Mouse (Mus musculus): ENCODE measurements around the gene Ugt1a10. TPM values are rescaled to one million over a fixed set of nuclear protein-coding genes. Genes with fewer than 3 reads are reported as not detected.
A peak's percentile ranks its signal among the peaks of the same experiment; 100 is the strongest.
"Not testable (repeated sequence)": the region's sequence is repeated elsewhere in the genome, so short reads cannot be mapped to it uniquely, and the experiment has no call there.

Gene Ugt1a10
- not detected in 2 replicates for polyA plus RNA-seq (2016; fragmentation: Nextera tagmentation; extraction: Ambion mirVana)

DNA sequence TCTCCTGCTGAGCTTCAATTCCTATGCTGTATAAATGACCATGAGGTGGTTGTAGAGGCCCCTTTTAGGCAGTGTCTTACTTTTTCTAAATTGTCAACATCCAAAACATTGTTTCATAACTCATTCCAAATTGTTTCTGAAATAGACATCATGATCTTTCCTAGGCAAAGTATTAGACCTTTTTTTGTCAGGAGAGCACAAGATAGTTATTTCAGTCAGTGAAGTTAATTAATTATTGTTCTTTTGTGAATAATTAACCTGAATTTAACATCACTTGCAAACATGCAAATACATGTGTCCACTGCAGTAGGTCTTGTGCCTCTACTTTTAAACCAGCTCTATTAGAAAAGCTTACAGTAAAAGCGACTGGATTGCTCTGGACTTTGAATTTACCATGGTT is at the start of gene Ugt1a10:
Gene Ugt1a10, plus strand, starts transcription at position 301 of the 400 bp plus-strand sequence.
- no peaks in the 10 kb centered on the region for H3K4me1 ChIP-seq
- 82% methylated on average over 1 of the region's 1 CpGs for WGBS
- H3K36me3 ChIP-seq: no peaks in the 10 kb centered on the region
- no peaks in the 10 kb centered on the region for H3K27me3 ChIP-seq (ENCODE audit: low read depth, poor library complexity, severe bottlenecking)
- no peak within 1 kb of the TSS for H3K4me3 ChIP-seq
- no peaks in the 10 kb centered on the region for H3K9me3 ChIP-seq (replicated peaks)
- no peak for DNase-seq (ENCODE audit: low spot score)
- no peak within 1 kb of the TSS for H3K27ac ChIP-seq (replicated peaks)

DNA sequence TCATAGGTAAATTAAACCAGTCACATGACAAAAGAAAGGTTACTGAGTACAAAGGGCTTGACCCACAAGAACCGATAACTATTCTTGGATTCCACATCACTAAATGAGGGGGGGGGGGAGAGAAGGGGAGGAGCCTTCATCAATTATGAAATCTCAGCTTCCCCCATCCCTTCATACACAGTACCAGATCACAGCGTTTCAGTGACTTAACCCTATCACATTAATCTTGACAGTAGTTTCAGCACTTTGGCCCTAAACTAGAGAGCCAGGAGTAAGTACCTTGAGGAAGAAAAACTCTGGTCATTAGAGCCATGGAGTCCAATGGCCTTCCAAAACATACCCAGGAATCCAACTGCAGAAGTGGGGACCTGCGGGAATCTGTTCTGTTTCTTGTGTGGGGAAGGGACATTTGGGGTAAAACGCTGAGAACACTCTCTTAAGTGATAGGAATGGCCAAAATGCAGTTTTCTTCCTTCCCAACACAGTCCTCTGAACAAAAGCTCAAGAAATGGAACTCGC is 47.4 kb upstream of the Ugt1a10 start:
- DNase-seq (ENCODE audit: low spot score): no peak
- 11% methylated on average over 5 of the region's 5 CpGs for WGBS

DNA sequence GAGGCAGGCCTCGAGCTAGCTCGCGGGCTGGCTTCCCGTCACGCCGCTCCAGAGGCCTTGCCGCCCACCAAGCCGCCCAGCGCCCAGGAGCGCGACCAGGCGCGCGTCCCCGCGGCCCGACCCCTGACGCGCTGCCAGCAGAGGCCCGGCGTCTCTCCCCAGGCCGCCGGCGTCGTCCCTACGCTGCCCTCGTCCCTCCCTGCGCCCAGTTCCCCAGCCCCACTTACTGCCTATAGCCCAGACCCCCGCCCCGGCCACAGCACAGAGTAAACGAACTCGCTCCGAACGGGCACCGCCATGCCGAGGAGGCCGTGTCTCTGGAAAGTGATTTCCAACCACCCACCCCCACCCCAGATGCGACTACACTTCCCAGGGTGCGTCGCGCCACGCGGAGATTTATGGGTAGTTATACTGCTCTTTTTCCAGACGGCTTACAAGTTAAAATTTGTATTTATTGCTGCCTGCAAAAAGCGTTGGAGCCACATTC is 46.9 kb upstream of the Ugt1a10 start, which contains the start of gene Usp40:
Gene Usp40, minus strand, starts transcription at position 341 of the 487 bp plus-strand sequence.
- Histone ChIP-seq H3K4me3 (peak within 1 kb of the TSS; percentile 72), H3K36me3 (peaks cover 23% of the 10 kb centered on the region), H3K4me1 (peaks cover 17% of the 10 kb centered on the region), H3K9me3 (replicated peaks) (no peaks in the 10 kb centered on the region), H3K27ac (replicated peaks) (peak within 1 kb of the TSS; percentile 96), H3K27me3 (ENCODE audit: low read depth, poor library complexity, severe bottlenecking) (no peaks in the 10 kb centered on the region)
- peak; percentile 85 for DNase-seq (ENCODE audit: low spot score)
- WGBS: under 1% methylated on average over 45 of the region's 45 CpGs

More for the DNA sequence above, 47.4 kb upstream of the Ugt1a10 start:
- Histone ChIP-seq H3K27ac (replicated peaks) (peak overlapping the region; percentile 96), H3K4me3 (peak overlapping the region; percentile 72), H3K9me3 (replicated peaks) (no peaks in the 10 kb centered on the region), H3K36me3 (peaks cover 28% of the 10 kb centered on the region), H3K27me3 (ENCODE audit: low read depth, poor library complexity, severe bottlenecking) (no peaks in the 10 kb centered on the region), H3K4me1 (peaks cover 17% of the 10 kb centered on the region)

DNA sequence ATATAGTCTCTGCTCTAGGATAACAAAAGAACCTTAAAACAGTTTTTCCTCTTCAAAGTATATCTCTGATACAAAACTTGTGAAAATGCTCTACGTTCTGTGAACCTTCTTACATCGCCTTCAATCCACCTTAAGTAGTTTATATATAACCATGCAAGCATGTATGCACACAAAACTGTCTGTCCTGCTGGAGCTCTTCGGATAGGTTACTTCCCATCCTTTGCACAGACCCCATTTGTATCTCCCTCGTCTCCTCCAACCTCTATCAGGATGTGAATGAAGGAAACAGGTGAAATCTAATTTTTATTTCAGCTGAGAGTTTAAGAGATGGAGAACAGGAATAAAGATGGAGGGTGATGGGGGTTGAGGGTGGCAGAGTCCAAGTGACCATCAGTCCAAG is 46.5 kb upstream of the Ugt1a10 start:
- Histone ChIP-seq H3K4me1 (peaks cover 17% of the 10 kb centered on the region), H3K36me3 (peaks cover 18% of the 10 kb centered on the region), H3K27me3 (ENCODE audit: low read depth, poor library complexity, severe bottlenecking) (no peaks in the 10 kb centered on the region), H3K27ac (replicated peaks) (peak overlapping the region; percentile 96), H3K9me3 (replicated peaks) (no peaks in the 10 kb centered on the region), H3K4me3 (peak overlapping the region; percentile 72)
- no peak for DNase-seq (ENCODE audit: low spot score)
- 50% methylated on average over 4 of the region's 4 CpGs for WGBS

DNA sequence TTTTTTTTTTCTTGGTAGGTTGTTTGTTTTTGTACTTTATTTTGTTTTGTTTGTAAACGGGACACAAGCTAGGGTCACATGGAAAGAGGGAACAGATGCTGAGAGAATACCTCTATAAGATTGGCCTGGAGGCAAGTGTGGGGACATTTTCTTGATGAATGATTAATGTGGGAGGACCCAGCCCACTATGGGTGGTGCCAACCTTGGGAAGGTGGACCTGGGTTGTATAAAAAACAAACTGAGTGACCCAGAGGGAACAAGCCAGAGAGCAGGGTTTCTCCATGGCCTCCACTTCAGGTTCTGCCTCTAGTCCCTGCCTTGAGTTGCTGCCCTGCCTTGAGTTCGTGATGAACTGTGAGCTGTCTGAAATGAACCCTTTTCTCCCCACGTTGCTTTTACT is 45.7 kb upstream of the Ugt1a10 start:
- no peaks in the 10 kb centered on the region for H3K27me3 ChIP-seq (ENCODE audit: low read depth, poor library complexity, severe bottlenecking)
- H3K27ac ChIP-seq (replicated peaks): no peak overlapping the region
- H3K9me3 ChIP-seq (replicated peaks): peaks cover 2% of the 10 kb centered on the region; the same call in 1 of the 2 replicates
- 75% methylated on average over 3 of the region's 3 CpGs for WGBS
- no peak overlapping the region for H3K4me3 ChIP-seq
- peaks cover 17% of the 10 kb centered on the region for H3K4me1 ChIP-seq
- peaks cover 11% of the 10 kb centered on the region for H3K36me3 ChIP-seq
- no peak for DNase-seq (ENCODE audit: low spot score)

DNA sequence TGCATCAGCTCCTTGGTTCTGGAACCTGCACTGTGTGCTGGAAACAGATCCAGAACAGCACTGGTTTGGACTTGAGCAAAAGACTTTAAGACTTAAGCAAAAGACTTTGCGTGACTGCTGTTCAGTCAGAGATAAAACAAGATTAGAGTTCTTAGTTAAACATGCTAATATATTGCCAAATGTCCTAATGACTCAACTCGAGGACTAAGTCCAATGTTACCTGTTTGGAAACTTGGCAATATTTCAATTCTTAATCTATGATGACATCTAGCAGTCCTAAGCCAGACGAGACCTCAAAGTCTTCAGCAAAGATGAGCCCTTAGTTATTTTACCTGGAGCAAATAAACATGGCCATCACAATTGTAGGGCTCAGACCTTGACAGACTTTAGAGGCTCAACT is 41.5 kb upstream of the Ugt1a10 start:
- no peak for DNase-seq (ENCODE audit: low spot score)
- no peak overlapping the region for H3K4me3 ChIP-seq
- 78% methylated on average over 3 of the region's 3 CpGs for WGBS
- H3K27me3 ChIP-seq (ENCODE audit: low read depth, poor library complexity, severe bottlenecking): no peaks in the 10 kb centered on the region
- H3K36me3 ChIP-seq: no peaks in the 10 kb centered on the region
- no peak overlapping the region for H3K27ac ChIP-seq (replicated peaks)
- peaks cover 12% of the 10 kb centered on the region; the same call in 1 of the 2 replicates for H3K9me3 ChIP-seq (replicated peaks)
- 0 out of 2 replicates have a peak, but pooled peaks cover 4% of the 10 kb centered on the region for H3K4me1 ChIP-seq

DNA sequence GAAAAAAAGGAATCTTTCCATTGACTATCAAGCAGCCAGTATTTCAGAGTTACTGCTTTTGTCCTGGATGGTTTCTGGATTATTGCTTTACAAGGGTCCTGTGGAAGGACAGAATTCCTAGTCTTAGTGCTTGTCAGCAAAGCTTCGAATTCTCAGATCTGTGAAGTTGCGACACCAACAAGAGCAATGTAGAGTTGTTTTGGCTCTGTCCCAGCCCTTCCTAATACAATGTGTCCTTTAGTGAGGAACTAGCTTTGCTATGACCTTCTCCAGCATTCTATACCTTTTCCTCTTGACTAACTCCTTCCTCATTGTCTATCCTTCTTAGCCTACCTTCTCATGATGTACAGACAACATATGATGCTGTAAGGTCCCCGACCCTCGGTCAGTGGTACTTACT is 41.0 kb upstream of the Ugt1a10 start:
- Histone ChIP-seq H3K4me3 (no peak overlapping the region), H3K36me3 (no peaks in the 10 kb centered on the region), H3K27ac (replicated peaks) (no peak overlapping the region), H3K9me3 (replicated peaks) (peaks cover 12% of the 10 kb centered on the region; the same call in 1 of the 2 replicates), H3K4me1 (no peaks in the 10 kb centered on the region), H3K27me3 (ENCODE audit: low read depth, poor library complexity, severe bottlenecking) (no peaks in the 10 kb centered on the region)
- DNase-seq (ENCODE audit: low spot score): no peak
- 95% methylated on average over 4 of the region's 4 CpGs for WGBS

DNA sequence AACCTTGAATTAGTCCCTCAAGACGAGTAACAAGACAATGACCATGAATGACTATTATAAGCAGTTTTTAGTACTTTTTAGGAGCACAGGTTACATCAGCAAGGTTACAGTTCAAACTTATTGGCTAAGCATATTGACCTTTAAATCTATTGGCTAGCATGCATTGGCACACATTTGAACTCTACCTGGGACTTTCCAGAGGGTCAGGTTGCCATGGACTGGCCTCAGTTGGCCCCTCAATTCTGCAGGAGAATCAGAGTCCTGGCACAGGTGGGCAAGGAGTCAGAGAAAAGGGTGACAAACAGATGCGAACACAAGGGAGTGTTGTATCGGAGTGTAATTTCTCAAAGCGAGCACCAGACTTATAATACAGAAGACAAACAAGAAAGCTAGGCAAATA is 40.5 kb upstream of the Ugt1a10 start:
- Histone ChIP-seq H3K36me3 (no peaks in the 10 kb centered on the region), H3K27me3 (ENCODE audit: low read depth, poor library complexity, severe bottlenecking) (no peaks in the 10 kb centered on the region), H3K27ac (replicated peaks) (no peak overlapping the region), H3K4me3 (no peak overlapping the region), H3K4me1 (no peaks in the 10 kb centered on the region), H3K9me3 (replicated peaks) (peaks cover 12% of the 10 kb centered on the region; the same call in 1 of the 2 replicates)
- WGBS: 95% methylated on average over 4 of the region's 4 CpGs
- DNase-seq (ENCODE audit: low spot score): no peak

DNA sequence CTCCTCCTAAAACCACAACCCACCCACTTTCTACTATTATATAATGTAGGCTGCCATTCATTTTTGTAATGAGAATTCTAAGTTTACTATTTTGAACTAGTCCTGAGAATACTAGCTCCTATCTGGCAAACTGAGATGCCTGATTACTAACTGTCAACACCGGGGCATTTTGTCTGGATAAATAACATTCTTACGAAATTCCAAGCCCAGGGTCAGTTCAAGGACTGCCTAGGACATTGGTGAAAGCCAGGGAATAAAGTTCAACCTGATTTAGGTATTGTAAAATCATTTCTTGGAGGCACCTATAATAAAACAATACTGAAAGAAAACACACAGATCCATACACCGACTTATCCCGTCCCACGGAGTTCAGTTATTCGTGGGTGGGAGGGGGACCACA is 39.8 kb upstream of the Ugt1a10 start:
- no peak for DNase-seq (ENCODE audit: low spot score)
- H3K4me3 ChIP-seq: no peak overlapping the region
- no peaks in the 10 kb centered on the region for H3K36me3 ChIP-seq
- 91% methylated on average over 6 of the region's 6 CpGs for WGBS
- no peaks in the 10 kb centered on the region for H3K27me3 ChIP-seq (ENCODE audit: low read depth, poor library complexity, severe bottlenecking)
- no peaks in the 10 kb centered on the region for H3K4me1 ChIP-seq
- H3K9me3 ChIP-seq (replicated peaks): peaks cover 12% of the 10 kb centered on the region; the same call in 1 of the 2 replicates
- H3K27ac ChIP-seq (replicated peaks): no peak overlapping the region

DNA sequence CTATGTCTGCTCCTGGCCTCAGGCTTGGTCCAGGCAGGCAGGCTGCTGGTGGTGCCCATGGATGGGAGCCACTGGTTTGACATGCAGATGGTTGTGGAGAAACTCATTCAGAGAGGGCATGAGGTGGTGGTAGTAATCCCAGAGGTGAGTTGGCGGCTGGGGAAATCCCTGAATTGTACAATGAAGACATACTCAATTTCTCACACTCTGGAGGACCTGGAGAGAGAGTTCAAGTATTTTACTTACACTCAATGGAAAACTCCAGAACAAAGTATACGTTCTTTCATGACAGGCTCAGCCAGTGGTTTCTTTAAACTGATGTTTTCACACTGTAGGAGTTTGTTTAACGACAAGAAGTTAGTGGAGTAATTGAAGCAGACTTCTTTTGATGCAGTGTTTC is 29.9 kb upstream of the Ugt1a10 start:
- H3K27ac ChIP-seq (replicated peaks); H3K36me3 ChIP-seq; H3K27me3 ChIP-seq (ENCODE audit: low read depth, poor library complexity, severe bottlenecking); DNase-seq (ENCODE audit: low spot score); H3K9me3 ChIP-seq (replicated peaks); H3K4me3 ChIP-seq; H3K4me1 ChIP-seq: not testable (repeated sequence)
- 84% methylated on average over 3 of the region's 3 CpGs for WGBS

DNA sequence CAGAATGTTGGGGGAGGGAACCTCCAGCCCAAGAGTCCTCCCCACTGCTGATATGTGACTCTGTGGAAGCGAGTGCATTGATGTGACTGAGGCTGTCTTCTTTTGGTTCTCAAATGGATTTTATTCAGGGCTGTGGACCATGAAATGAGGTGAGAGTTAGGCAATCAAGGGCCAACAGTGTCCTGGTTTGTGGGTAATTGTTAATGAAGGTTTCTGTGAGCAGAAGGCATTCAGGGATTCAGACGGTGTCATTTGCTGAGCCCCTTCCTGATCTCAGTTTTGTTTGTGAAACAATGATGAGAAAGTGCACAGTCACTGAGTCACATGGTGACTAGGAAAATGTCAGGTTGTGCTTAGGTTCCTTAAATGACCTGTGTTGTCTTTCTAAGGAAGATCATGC is 12.1 kb upstream of the Ugt1a10 start:
- not testable (repeated sequence) for H3K9me3 ChIP-seq (replicated peaks); H3K27ac ChIP-seq (replicated peaks); H3K36me3 ChIP-seq; H3K4me1 ChIP-seq; H3K27me3 ChIP-seq (ENCODE audit: low read depth, poor library complexity, severe bottlenecking); DNase-seq (ENCODE audit: low spot score); H3K4me3 ChIP-seq
- 56% methylated on average over 1 of the region's 2 CpGs for WGBS

DNA sequence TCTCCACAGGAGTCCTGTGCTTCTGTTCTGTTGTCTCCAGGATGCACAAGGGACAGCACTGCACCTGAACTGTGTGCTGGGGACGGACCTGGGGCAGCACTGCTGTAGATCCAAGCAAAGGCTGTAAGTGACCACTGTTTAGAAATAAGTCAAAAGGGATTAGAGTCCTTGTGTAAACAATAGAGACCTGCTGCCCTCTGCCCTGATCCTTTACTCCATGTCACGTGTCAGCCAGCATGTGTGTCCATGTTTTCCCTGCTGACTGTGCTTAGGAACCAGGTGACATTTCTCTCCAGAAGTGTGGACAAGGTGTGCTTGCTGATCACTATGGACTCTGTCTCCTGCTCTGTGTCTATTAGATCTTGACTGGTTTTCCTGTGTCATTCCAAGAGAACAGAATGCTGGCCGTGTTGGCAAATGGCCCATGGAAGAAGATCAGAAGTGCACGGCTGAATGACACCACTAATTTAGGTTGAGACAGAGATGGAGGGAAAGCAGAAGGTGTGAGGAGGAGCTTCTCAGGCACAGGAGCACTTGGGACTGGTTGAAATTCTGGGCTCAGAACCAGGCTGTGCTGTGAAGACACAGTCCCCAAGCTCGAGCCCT is 10.3 kb upstream of the Ugt1a10 start:
- not testable (repeated sequence) for DNase-seq (ENCODE audit: low spot score); H3K4me1 ChIP-seq
- 73% methylated on average over 4 of the region's 5 CpGs for WGBS

DNA sequence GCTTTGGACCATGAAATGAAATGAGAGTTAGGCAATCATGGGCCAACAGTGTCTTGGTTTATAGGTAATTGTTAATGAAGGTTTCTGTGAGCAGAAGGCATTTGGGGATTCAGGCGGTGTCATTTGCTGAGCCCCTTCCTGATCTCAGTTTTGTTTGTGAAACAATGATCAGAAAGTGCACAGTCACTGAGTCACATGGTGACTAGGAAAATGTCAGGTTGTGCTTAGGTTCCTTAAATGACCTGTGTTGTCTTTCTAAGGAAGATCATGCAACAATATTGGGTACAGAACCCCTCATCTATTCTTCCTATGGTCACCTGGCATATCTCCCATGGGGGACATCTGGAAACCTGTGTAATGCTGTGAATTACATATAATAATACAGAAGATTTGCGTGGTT is 7.8 kb upstream of the Ugt1a10 start:
- H3K4me1 ChIP-seq; DNase-seq (ENCODE audit: low spot score); H3K27ac ChIP-seq (replicated peaks); H3K27me3 ChIP-seq (ENCODE audit: low read depth, poor library complexity, severe bottlenecking); H3K36me3 ChIP-seq; H3K4me3 ChIP-seq; H3K9me3 ChIP-seq (replicated peaks): not testable (repeated sequence)
- 76% methylated on average over 2 of the region's 2 CpGs for WGBS

More for the DNA sequence above, 10.3 kb upstream of the Ugt1a10 start:
- not testable (repeated sequence) for H3K27ac ChIP-seq (replicated peaks); H3K4me3 ChIP-seq; H3K9me3 ChIP-seq (replicated peaks); H3K27me3 ChIP-seq (ENCODE audit: low read depth, poor library complexity, severe bottlenecking); H3K36me3 ChIP-seq
